Mouse (Mus musculus): ENCODE measurements around the gene Slc36a3. TPM values are rescaled to one million over a fixed set of nuclear protein-coding genes. Genes with fewer than 3 reads are reported as not detected.

Slc36a3 gene
- 0.12 and 0.16 TPM in 2 replicates for polyA plus RNA-seq (2012; rRNA removed)

DNA sequence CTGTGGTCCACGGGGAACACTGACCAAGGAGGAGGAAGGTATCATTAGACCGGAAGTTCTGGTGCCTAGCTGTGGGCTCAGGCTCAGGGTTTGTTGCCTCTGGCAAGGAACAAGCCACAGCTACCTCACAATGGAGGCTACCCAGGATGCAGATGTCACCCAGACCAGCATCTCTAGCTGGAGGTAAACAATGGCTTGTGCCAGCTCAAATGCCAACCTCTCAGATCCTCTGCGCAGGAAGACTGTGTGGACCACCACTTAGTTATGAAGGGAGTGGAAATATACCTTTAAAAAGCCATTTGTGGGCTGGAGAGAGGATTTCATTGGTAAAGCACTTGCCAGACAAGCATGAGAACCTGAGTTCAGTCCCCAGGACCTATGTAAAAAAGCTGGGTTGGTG, at the start of gene Slc36a3:
Gene Slc36a3, minus strand, starts transcription at position 101 of the 400 bp plus-strand sequence.
- DNase-seq (ENCODE audit: low read depth) = no peak

DNA sequence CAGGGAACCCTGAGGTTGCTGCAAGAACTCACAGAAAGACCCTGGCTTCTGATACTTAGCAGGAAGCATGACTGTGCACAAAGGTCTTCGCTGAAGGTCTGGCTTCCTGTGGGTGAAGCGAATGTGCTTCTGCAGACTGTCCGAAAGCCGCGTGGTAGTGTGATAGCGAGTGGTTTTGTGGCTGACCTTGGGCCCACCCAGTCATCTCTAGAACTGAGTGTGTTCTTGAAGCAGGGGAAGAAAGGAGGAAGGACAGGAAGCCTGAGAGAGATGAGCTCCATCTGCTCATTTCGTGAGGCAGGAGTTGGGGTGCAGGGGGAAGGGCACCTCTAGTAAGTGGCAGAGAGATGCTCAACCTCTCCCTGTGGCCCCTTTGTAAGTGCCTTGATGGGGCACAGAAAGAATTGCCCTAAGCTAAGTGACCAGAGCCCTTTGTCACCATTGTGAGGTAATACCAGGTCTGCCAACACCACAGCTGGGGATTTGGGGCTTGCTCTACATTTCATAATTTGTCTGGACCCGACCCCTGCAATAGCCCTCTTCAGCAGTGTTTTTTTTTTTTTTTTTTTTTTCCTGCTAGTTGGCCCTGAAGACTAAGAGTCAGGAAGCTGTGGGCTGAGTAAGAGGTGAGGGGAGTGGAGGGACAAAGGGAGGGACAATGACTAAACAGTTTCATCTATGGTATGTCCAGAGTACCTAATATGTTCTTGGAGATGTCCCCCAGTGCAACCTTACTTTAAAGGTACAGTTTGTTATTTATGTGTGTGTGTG, 46.4 kb upstream of the Slc36a3 start:
- DNase-seq (ENCODE audit: low read depth) = no peak

DNA sequence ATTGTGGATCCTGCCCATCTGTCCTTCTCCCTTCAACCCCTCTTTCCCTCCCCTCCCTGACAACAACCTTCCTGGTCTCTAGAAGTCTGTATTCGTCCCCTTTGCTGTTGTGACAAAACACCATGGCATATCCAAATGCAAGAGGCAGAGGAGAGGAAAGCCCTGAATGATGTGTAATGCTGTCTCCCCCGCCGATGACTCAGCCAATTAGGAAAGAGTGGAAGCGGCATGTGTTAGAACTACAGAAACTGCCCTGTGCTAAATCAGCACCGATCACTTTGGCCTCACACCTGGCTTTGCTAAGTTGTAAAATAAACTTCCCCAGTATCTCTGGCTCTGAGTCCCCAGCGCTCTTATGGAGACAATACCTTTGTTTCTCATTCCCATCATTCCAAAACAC, 45.6 kb upstream of the Slc36a3 start:
- DNase-seq (ENCODE audit: low read depth) = no peak

DNA sequence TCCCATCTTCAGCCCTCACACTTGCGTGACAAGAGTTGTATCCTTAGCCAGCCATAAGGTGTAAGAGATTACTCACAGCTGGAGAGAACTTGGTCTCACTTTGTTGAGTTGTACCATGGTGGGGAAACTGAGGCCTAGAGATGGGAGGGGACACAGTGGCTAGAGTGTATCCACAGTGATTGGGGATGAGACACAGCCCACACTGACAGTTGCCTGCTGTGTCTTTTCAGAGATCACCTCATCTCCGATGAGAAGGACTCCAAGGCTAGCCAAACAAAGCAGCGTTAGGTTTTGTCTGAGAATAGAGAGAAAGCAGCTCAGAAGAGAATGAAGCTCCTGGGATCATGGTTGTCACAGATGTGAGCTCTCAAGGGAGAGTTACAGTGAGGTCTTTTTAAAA, 38.7 kb upstream of the Slc36a3 start:
- DNase-seq (ENCODE audit: low read depth) = no peak

DNA sequence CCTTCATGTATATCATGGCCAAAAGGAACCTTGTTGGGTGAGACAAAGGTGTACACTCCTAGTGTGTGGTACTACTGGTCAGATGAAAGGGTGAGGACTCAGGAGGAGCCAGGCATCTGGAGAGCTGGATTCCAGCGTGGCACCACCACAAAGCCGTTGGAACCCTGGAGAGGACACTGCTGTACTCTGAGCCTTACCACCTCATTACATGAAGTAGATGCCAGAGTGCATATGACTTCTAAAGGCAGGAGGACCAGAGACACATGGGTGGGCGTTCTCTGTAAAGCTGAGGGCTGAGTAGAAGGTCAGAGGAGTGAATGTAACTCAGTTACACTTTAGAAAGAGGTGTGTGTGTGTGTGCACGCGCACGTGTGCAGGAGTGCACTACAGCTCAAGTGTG, 36.3 kb upstream of the Slc36a3 start:
- no peak for DNase-seq (ENCODE audit: low read depth)

DNA sequence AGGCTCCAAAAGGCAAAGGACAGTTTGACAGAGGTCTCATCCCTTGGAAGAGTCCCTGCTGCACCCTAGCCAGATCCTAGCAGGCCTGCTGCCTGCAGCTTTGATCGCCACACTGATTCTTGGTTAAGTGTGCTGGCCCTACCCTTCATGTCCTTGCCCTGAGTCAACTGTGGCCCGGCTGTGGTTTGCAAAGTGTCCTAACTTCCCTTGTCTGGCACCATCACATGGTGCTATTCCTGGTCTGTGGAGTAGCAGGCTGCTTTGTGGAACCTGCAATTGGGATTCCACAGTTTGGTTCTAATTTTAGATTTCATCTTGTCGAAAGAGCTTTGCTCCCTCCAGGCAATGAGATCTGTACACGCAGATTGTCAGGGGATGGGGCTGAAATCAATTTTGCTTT, 35.8 kb upstream of the Slc36a3 start:
- DNase-seq (ENCODE audit: low read depth) = no peak

DNA sequence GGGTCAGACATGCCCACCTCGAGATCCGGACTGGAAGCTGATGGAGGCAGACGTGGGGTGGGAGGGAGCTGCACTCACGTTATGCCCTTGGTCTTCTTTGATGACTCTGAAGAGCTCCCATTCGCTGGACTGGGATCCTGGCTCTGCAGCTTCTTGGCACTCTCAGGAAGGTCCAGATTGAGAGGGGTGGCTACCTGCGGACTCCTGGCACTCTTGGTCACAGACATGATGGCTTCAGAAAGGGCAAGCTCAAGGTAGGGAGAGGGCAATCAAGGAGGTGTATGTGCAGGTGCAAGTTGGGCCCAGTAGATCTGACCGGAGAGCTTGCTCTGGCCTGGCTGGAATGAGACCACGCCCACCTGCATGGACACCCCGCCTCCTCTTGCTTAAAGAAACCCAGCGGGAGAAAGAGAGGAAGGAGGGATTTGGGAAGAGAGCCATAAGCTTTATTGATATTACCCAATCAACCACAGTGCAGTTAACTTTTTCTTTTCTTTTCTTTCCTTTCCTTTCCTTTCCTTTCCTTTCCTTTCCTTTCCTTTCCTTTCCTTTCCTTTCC, 33.3 kb upstream of the Slc36a3 start, which contains the start of gene Slc36a2:
Gene Slc36a2, minus strand, starts transcription at position 345 of the 559 bp plus-strand sequence.
- no peak for DNase-seq (ENCODE audit: low read depth)

DNA sequence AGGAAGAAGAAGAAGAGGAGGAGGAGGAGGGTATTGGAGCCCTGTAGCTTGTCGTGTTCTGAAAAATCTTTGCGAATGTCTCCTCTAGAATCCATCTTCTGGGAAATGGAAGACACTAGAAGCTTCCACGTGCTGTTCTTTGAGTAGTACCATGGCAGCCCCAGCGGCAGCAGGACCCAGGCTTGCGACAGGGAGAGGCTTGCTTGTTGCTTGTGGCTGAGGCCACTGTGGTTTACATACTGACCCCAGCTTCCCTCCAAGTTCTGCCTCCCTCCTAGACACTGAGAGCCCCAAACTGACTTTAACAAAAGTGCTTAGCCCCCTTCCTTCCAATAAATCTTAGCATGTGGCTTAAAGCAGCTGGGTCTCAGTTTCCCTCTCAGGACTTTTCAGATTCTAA, 32.7 kb upstream of the Slc36a3 start:
- no peak for DNase-seq (ENCODE audit: low read depth)

DNA sequence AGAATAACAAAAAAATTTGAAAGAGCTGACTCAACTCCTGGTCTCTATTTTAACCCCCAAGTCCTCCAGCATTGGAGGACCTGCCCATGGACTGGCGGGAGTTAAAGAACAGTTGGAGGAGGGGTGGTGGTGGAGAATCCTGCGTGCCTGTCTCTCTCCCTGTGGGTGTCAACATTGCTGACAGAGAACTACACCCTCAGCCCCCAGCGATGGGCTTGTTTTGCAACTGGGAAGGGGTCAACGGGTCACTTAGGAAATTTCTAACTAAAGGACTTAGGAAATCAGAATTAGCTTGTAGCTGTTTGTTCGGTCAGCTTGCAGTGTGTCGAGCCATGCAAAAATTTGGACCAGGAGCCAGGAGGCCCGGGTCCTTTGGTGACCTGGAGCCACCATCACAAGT, 31.6 kb upstream of the Slc36a3 start:
- no peak for DNase-seq (ENCODE audit: low read depth)

DNA sequence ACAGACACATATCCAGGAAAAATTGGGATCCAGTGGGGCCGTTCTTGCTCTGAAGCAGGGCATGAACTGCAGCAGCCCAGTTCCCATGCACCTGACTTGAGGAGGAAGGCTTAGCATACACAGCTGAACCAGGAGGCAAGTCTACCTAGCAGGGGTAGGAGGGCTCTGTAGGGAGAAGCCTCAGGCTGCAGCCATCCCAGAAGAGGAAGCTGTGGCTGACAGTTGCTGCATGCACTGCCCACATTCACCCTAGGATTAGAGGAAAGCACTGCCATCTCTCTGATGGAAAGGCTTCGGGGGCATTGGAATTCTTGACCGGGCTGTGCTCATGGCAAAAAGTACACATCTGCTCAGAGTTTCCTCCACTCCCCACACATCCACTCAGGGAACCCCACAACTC, 28.3 kb upstream of the Slc36a3 start:
- no peak for DNase-seq (ENCODE audit: low read depth)

DNA sequence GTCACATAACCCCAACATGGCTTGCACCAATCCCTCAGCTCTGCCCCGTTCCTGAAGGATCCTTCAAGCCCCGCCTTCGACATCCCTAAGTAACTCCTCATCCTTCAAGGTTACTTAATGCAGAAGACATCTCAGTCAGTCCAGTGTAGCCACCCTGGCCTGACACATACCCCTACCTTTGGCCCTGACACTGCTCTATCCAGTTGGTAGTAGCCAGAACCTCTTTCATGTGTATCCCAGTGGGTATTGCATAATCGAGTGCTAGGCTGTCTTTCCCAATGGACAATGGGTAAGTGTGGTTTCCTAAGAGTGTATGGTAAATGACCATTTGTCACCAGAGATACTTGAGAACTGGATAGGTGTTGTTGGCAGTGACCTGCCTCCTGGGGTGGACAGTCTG, 27.3 kb upstream of the Slc36a3 start:
- DNase-seq (ENCODE audit: low read depth) = no peak

DNA sequence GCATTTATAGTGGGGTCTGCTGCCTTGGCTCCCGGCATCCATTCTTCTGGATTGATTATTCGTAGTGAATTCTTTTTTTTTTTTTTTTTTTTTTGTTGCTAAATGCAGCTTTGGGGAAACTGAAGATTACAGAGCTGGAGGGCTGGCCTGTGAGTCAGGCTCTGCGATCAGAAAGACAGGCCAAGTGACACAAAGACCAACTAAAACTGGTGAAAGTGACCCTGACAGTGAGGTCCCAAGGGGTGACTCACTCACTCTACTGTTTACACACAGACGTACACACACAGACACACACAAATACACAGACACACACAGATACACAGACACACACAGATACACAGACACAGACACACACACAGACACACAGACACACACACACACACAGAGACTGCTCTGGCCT, 19.0 kb upstream of the Slc36a3 start:
- no peak for DNase-seq (ENCODE audit: low read depth)

DNA sequence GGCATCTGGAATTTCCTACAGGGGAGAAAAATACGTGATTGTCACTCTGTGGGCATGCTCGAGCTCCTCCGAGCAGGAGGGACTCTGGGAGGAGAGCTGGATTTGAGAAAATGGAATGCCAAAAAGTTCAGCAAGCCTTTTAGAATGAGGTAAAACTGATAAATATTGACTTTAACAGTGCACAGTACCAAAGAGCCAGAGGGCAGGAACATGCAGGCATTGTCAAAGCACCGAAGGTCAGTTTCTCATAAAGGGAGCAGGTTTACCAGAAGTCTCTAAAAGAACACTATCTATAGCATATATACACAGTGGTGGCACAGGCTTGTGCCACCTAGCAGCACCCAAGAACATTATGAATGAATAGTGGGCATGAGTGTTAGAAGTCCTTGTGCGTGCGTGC, 17.4 kb upstream of the Slc36a3 start:
- DNase-seq (ENCODE audit: low read depth) = no peak

DNA sequence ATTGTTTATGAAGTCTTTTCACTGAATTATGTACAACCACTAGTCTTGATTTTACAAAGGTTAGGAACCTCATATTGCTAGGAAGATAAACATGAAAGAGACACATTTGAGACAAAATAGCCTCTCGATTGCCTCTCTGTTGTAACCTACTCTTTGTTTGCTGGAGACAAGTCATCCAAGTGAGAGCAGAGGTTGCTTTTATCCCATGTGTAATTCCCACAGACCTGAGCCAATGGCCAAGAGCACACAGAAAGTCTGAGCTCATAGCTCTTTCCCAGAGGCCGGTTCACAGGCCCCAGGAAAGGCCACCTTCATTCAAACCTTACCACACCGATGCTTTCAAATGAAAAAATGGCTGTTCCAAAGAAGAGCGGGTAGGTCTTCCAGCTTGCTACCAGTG, 17.0 kb upstream of the Slc36a3 start:
- no peak for DNase-seq (ENCODE audit: low read depth)

DNA sequence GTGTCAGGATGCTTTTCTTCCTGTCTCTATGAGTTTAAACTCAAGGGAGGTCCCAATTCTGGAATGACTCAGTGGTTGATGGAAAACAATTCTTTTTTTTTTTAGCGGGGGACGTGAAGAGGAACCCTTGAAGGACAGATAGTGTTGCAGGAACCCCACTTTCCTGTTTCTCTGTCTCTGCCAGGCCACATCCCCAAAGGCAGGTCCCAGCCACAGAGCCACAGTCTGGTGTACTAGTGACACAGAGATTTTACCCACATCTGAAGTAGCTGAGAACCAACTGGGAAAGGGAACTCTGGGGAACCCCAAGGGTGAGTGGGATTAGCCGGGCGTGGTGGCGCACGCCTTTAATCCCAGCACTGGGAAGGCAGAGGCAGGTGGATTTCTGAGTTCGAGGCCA, 14.2 kb upstream of the Slc36a3 start:
- no peak for DNase-seq (ENCODE audit: low read depth)

DNA sequence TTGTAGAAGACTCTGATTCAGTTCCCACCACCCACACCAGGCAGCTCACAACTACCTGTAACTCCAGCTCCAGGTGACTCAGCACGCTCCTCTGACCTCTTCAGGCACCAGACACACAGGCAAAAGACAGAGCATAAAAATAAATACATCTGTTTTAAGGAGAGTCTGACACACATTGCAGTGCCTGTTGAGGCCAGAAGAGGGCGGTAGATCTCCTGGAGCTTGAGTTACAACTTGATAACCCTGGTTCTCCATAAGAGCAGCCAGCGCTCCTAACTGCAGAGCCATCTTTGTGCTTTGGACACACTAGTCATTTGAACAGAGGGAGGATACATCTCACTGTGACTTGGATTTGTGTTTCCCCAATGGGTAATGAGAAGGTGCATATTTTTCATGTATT, 13.2 kb upstream of the Slc36a3 start:
- DNase-seq (ENCODE audit: low read depth) = no peak

DNA sequence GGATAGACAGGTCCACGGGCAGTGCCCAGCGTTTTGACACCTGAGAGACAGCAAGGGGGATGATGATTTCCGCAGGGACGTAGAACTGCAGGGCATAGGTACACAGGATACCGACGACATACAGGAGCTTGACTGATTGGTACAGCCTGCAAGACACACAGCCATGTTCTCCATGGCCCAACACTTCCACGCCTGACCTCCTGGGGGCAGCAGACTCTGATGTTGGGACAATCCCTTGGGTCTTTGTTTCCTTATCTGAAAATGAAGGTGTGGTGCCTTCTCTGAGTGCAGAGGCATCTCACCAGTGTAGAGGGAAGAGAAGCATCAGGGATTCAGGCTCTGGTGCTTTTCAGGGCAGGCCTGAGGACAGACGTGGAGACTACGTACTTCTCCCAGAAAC, 11.2 kb upstream of the Slc36a3 start:
- DNase-seq (ENCODE audit: low read depth) = no peak

DNA sequence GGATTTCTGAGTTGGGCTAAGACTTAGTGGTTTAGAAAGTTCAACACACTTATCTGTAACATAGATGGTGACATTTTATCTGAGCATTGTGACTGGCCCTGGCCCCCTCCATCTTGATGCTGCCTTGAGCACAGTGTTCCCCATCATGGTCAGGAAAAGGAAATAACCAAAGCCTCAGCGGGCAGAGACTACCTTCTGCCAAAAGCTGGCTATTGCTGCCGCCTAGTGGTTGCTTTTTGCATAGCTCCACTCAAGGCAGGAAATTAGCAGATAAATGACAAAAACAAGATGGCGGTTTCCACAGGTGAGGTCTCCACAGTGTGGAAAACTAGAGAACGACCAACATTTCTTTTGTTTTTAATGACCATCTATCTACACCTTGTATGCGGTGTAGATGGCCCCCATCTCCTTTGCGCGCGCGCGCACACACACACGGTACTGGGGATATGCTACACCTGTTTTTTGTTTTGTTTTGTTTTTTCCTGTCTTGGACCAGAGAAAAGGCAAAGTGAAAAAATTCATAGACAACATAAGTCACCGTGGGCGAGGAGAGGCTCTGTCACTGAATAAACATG, 7.4 kb upstream of the Slc36a3 start:
- no peak for DNase-seq (ENCODE audit: low read depth)

DNA sequence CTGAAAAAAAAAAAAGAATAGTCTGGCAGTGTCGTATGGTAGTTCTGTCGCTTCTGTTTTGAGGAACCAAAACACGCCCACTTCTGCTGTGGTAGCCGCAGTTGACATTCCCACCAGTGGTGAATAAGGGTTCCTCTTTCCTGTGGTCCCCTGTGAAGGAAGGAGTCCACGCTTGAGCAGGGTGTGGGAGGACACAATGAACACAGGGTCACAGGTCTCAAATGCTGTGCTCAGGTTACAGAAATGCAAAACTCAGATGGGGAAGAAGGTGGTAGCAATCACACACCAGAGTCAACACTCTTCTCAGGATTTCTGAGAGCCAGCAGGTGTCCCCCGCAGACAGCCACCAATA, 3.5 kb upstream of the Slc36a3 start:
- DNase-seq (ENCODE audit: low read depth) = no peak

DNA sequence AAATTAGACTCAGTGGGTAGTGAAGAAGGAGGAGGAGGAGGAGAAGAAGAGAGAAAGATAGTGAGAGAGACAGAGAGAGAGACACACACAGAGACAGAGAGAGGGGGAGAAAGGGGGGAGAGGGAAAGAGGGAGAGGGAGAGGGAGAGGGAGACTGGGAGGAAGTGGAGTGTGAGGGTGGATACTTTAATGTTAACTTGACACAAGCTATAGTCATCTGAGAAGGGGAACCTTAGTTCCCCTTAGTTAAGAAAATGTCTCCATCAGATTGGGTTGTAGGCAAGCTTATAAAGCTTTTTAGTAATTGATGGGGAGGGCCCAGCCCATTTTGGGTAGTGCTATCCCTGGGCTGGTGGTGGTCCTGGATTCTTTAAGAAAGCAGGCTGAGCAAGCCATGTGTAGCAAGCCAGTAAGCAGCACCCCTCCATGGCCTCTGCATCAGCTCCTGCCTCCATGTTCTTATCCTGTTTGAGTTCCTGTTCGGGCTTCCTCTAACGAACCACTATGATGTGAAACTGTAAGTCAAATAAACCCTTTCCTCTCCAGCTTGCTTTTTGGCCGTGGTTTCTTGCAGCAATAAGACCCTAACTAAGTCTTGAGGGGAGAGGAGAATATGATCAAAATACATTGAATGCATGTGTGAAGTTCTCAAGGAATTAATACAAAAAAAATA, 3.0 kb upstream of the Slc36a3 start:
- DNase-seq (ENCODE audit: low read depth) = no peak

DNA sequence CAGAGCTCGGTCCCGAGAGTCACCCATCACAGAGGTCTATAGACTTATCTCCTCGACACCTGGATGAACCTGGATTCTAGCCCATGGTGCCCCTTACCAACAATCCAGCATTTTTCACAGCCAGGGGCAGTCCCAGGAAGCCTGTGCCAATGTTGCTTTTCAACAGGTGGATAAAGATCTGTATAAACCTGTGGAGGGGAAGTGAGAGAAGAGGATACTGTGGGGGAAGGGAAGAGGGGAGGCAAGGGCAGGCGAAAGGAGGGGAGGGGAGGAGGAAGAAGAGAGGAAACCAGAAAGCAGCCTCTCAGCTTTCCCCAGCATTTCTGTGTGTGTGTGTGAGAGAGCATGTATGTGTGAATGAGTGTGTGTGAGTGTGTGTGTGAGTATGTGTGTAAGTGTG, 3.0 kb downstream of the Slc36a3 start:
- DNase-seq (ENCODE audit: low read depth) = no peak

DNA sequence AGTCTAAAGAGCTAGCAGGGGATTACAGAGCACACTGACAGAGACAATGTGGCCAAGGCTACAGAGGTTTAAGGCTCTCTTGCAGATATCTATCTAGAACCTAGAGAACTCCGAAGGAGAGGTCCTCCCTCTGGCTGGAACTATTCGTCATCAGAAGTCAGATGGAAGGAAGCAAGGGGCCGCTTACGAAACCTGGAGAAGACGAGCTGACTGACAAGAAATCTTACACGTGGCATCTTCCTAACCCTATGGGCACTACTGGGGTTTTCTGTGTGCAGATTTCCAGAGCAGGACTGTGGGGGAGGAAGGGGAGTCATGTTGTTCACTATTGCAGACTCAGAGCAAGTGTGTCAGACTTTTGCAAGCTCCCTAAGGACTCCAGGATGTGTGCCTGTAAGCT, 4.1 kb downstream of the Slc36a3 start:
- no peak for DNase-seq (ENCODE audit: low read depth)

DNA sequence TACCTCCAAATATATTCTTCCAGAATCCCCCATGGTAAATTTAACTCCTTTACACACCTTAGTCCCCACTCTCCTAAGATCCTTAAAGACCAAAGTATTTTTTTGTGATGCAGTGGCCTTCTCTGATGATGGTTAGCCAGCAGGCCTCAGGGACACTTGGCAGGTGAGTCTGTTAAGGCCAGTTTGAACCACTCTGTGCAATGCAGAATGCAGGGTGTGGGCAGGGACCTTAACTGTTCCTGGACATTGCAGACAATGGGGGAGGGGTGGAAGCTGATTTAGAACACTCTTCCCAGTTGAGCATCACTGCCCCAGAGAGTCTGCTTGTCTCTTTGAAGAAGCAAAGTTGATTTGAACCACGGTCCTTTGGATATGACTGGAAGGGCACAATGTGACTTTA, 4.7 kb downstream of the Slc36a3 start:
- DNase-seq (ENCODE audit: low read depth) = no peak
